Mouse (Mus musculus) ovary, postnatal 14 days (tissue): ENCODE results near the gene Zfp780b.
"Not testable (repeated sequence)": the region's sequence is repeated elsewhere in the genome, so short reads cannot be mapped to it uniquely, and the experiment has no call there.

Source experiments
- DNase-seq: peaks from one replicate; pipeline ENCODE4 v3.0.0; 2022; ENCODE audit warnings: low spot score

The Zfp780b gene

DNA sequence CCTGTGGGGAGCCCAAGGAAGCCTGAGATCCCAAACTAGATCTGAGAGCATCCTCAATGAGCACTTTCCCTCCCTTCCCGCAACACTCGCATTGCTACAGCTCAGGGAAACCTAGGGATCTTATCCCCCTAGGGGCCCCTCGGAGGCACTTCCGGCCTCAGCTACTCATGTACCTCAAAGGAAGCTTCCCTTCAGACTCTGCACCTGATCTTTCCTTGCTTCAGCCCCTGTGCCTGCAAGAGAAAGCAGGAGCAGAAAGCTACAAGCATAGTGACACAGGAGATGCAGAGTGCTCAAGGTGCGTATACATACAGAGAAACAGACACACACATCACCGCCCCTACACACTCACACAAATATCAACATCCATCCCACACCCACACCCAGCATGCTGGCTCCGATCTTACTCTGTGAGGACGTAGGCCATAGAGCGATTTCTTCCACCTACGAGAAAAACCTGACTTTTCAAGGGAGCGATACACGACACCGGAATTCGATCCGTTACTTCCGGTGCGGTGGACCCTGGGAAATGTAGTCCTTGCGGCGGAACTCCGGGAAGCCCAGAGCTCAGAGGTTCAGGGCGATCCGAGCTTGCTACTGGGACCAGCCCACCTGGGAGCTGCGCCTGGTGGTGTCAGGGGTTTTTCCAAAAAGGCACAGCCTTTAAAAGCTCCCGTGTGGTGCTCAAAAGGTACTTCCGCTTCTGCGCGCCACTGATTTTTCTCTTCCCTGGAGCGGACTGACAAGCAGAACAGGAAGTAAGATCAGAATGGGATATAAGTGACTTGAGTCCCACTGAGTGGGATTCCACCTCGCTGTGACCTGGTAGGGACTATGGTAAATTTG is at the start of gene Zfp780b:
Gene Zfp780b, minus strand, starts transcription at position 489 of the 846 bp plus-strand sequence.
- DNase-seq = peak; percentile 53

DNA sequence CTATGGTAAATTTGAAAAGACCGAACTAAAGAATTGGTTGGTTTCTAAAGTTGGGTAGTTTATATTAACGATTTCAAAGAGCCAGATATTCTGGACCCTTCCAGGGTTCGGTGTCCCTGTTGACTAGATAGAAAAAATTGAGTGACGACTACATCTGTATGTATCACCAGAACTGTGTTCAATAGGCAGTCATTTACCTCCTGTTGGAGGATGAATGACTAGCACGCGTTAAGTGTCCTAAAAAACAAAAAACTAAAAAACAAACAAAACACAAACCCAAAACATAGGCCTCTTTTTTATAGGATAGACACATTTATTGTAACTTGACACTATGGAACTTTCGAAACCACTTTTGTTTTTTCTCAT is 35.5 kb upstream of the Zfp780b start:
- DNase-seq = no peak

DNA sequence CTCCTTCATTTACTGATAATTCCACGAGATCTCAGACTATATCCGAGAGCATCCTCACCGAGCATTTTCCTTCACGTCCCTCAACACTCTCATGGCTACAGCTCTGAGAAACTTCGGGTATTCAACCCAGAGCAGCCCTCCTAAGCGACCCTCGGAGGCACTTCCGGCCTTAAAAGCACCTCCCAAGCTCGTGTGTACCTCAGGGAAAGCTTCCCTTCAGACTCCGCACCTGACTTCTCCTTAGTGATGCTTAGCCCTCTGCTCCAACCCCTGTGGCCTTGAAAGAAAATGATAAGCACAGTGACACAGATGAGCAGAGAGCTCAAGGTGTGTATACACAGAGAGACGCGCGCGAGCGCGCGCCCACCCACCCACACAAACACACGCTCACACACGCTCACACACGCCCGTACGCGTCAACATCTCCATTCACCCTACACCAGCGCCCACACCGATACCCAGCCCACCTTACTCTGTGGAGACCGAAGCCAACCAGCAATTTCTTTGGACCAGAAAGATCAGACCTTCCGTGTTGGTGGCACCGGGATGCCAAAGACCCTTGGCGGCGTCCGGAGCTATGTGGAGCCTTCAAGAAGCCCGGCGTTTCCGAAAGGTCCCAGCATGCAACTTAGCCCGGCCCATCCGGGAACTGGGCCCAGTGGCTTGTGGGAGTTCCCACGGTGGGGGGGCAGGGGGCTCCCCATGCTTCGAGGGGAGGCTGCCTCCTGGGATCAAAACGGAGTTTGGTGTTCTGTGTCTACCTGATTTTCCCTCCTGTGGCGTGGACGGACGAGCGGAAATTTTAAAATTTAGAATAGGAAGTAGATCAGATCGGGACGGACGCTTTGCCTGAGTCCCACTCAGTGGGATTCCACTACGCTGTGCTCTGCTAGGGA is 34.8 kb upstream of the Zfp780b start, which contains the start of gene Zfp850:
Gene Zfp850, minus strand, starts transcription at position 567 of the 896 bp plus-strand sequence.
- DNase-seq = peak; percentile 59

DNA sequence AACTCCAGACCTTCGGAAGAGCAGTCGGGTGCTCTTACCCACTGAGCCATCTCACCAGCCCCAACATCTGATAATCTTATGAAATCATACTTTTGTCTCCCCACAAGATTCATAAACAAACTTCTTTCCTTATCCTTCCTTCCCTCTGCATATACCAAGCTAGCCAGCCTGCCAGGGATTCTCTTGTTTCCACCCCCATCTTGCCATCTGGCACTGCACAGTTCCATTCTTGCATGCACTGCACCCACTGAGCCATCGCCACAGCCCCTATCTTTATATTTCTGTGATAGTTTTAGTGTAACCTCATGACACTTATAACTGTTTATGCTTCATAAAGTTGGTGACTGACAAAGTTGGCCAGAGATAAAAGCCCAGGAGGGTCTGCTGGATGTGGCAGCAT is 31.3 kb upstream of the Zfp780b start:
- no peak for DNase-seq

DNA sequence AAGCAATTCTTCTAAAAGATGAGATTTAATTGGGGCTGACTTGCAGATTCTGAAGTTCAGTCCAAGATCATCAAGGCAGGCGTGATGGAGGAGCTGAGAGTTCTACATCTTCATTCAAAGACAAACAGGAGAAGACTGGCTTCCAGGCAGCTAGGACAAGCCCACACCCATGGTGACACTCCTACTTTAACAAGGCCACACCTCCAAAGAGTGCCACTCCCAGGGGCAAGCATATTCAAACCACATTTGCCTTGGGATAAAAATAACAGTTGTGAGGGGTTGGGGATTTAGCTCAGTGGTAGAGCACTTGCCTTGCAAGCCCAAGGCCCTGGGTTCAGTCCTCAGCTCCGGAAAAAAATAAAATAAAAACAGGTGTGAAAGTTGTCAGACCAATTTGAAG is 3.2 kb upstream of the Zfp780b start:
- no peak for DNase-seq

DNA sequence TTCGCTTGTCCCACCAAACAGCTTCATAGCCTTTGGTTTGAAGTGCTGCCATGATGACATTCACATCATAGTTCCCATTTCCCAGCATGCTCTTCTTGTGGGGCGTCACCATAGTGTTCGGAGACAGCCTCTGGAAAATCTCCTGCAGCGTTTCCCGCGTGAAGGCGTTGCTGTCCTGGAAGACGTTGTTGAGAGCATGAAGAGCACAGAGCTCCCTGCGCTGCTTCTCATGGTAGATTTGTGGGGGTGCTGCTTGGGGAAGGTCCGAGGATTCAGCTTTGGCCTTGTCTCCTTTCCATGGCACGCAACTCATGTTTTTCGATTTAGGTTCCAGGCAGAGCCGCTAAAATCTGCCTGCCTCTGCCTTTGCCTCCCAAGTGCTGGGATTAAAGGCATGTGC is 29.5 kb downstream of the Zfp780b start:
- DNase-seq = not testable (repeated sequence)

DNA sequence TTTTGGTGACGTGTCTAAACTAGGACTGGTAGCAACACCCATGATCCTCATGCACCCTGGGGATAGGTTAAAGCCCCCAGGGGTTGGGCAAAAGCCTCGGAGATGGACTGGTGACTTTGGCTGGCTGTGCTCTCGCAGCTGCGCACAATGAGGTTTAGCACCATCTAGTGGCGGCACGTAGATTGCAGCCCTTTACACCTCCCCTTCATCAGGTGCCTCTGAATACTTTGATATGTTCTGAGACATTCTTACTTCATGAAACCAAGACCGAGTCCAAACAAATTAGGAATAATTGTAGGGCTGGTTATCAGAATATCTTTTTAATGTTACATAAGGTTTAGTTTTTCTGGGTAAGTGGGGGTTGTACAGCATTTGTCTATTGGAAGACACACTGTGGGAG is 37.1 kb downstream of the Zfp780b start:
- not testable (repeated sequence) for DNase-seq

DNA sequence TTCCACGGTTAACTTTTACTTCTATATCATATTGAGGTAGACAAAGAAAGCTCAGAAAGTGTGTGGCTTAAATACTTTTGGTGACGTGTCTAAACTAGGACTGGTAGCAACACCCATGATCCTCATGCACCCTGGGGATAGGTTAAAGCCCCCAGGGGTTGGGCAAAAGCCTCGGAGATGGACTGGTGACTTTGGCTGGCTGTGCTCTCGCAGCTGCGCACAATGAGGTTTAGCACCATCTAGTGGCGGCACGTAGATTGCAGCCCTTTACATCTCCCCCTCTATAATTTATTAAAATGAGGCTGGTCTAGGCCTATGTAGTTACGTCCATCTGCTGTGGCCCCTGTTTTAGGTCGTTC is 45.2 kb downstream of the Zfp780b start:
- not testable (repeated sequence) for DNase-seq

DNA sequence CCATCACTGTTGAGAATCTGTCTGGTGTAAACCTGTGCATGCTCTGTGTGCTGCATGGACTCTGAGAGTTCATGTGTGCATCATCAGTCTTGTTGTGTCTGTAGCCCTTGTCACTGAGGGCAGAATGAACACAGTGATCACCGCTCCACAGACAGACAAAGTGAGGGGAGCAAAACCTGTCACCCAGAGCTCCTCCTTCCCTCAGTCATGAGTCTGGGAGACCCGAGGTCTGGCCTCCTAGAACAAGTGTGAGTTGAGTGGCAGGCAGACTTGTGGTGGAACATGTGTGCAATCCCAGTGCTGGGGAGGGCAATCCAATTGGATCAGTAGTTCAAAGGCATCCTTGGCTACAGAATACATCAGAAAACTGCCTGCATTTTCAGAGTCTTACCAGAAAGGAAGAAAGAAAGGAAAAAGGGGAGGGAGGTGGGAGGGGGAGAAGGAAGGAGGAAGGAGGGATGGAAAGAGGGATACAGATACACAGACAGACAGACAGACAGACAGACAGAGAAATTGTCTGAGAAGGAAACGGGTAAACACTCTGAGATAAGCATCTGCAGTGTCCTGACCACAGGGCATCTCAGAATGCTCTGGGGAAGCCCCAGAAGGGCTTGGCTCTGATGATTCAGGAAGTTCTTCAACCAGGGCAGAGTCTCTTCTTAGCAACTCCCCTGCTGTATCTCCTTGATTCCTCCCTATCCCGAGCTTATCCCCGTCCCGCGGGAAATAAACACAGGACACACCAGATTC is 45.7 kb downstream of the Zfp780b start:
- DNase-seq = no peak

DNA sequence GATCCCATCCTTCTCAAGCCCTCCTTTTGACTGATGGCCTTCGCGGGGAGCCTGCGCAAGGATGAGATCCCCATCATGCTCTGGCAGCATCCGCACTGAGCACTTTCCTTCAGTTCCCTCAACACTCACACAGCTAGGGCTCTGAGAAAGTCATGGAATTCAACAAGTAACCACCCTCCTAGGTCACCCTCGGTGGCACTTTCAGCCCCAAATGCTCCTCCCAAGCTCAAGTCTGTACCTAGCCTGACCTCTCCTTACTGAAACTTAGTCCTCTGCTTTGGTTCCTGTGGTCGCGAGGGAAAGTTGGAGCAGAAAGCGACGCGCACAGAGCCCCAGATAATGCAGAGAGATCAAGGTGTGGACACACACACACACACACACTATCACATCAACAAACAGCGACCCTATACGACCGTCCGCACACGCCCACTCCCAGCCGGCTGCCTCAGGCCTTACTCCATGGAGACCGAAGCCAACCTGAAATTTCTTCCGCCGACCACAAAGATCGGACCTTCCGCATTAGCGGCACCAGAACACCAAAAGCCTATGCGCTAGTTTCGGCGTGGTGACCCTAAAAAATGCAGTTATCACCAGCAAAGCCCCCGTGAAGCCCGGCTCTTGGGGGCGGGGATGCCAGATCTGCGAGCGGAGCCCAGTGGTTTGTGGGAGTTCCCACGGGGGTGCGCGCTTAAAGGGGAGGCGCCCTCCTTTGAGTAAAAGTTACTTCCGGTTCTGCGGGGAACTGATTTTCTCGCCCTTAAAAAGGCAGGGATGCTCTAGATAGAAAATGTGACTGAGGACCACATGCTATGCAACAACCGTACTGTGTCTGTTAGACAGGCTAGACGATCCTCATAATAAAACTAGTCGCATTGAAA is 49.9 kb downstream of the Zfp780b start, which contains the start of gene Zfp974:
Gene Zfp974, minus strand, starts transcription at position 643 of the 878 bp plus-strand sequence.
- DNase-seq = peak; percentile 39

DNA sequence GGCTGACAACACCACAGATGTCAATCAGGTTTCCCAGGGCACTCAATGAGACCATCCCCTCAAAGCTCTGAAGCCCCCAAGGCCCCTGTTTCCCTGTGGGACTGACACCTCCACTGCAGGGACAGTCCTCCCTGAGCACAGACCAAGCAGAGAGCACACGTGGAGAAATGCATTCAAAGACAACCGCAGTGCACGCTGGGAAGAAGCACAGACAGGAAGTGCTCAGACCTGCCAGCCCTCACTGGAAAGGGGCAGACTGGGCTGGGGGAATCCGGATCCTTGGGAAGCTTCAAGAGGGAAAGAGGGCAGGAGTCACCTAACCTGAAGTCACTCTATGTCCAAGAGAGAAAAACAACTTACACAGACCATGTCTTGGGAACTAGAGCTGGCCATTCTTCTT is 51.9 kb downstream of the Zfp780b start:
- not testable (repeated sequence) for DNase-seq

DNA sequence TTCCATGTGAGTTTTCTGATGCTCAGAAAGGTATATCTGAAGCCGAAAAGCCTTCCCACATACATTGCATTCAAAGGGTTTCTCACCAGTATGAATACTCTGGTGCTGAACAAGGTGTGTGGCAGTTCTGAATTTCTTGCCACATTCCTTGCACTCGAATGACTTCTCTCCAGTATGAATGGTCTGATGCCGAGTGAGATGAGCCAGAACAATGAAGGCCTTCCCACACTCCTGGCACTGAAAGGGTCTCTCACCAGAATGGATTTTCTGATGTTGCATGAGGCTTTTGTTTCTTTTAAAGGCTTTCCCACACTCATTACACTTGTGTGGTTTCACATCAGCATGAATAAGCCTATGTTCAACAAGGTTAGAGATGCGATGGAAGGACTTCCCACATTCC is 68.0 kb downstream of the Zfp780b start:
- DNase-seq = not testable (repeated sequence)
